Mouse (Mus musculus): ENCODE measurements around the gene Icam2. TPM values are rescaled to one million over a fixed set of nuclear protein-coding genes. Genes with fewer than 3 reads are reported as not detected.
A peak's percentile ranks its signal among the peaks of the same experiment; 100 is the strongest.

Icam2 gene
- total and polyA plus RNA-seq, 3 experiments = 15.3 to 40.1 (median 26.7) TPM

GRCm38 (mm10) chr11:106359350-106359749 is 28.5 kb downstream of the Icam2 start:
- no peak overlapping the region for H3K9ac ChIP-seq (ENCODE audit: insufficient read depth, low read depth)
- peaks cover 48% of the 10 kb centered on the region for H3K27me3 ChIP-seq (replicated peaks)
- dilution Hi-C loops (cut with MboI; ENCODE audit: extremely low pct_ligation_motif_present, extremely low pct_unique_long_range_greater_than_20kb, low sequenced_read_pairs) = no loop called here
- in situ Hi-C loops (cut with MboI; ENCODE audit: low pct_ligation_motif_present, low pct_unique_long_range_greater_than_20kb, low sequenced_read_pairs) = no loop called here
- H3K4me3 ChIP-seq (replicated peaks in 1 of 3; ENCODE audit: low read depth in 2 of 3, low read length in 2 of 3, poor library complexity in 1 of 3) = no peak overlapping the region
- no peak overlapping the region for H3K4me2 ChIP-seq (ENCODE audit: insufficient read depth, low read depth, poor library complexity, severe bottlenecking)
- H3K9me3 ChIP-seq (replicated peaks; ENCODE audit: low read length) = no peaks in the 10 kb centered on the region
- peaks cover 5% of the 10 kb centered on the region in 2 experiments; a peak in 3 of 4 replicates for H3K4me1 ChIP-seq (ENCODE audit: control insufficient read depth in 1 of 2, insufficient read depth in 2 of 2)
- no peaks in the 10 kb centered on the region for H3K36me3 ChIP-seq (replicated peaks in 1 of 2; ENCODE audit: control insufficient read depth in 1 of 2, insufficient read depth in 1 of 2, low read length in 1 of 2)
- peak; percentile 65 for DNase-seq (ENCODE audit: extremely low read depth)
- no peaks in the 10 kb centered on the region for H3K79me2 ChIP-seq (replicated peaks; ENCODE audit: control insufficient read depth, extremely low read depth, insufficient read depth, poor library complexity, severe bottlenecking)
- TF ChIP-seq MAZ (IDR thresholded peaks at IDR 0.05; ENCODE audit: low read depth, low read length) (no peak), ZNF384 (IDR thresholded peaks at IDR 0.05; ENCODE audit: low read depth, low read length) (no peak), ZMIZ1 (IDR thresholded peaks at IDR 0.05; ENCODE audit: low read depth, low read length) (no peak), EP300 (IDR thresholded peaks at IDR 0.05; ENCODE audit: low read length) (no peak), USF1 (IDR thresholded peaks at IDR 0.05; ENCODE audit: low read depth, low read length) (no peak), TBP (conservative IDR thresholded peaks at IDR 0.05; ENCODE audit: low read depth, low read length) (no peak), JUN (IDR thresholded peaks at IDR 0.05; ENCODE audit: insufficient read depth, low read depth, low read length) (no peak), USF2 (conservative IDR thresholded peaks at IDR 0.05; ENCODE audit: low read depth, low read length) (no peak), RAD21 (IDR thresholded peaks at IDR 0.05; ENCODE audit: low read depth, low read length) (peak; percentile 60), MAFK (IDR thresholded peaks at IDR 0.05; ENCODE audit: insufficient replicate concordance, low read length) (no peak), ETS1 (conservative IDR thresholded peaks at IDR 0.05; ENCODE audit: low read depth, low read length) (no peak), IRF4 (IDR thresholded peaks at IDR 0.05; ENCODE audit: low read depth, low read length) (0 out of 2 replicates have a peak, but pooled peaks have one; percentile 35), CHD1 (IDR thresholded peaks at IDR 0.05; ENCODE audit: low read depth, low read length) (no peak), E2F4 (IDR thresholded peaks at IDR 0.05; ENCODE audit: insufficient replicate concordance, low read depth, low read length) (no peak), MYC (IDR thresholded peaks at IDR 0.05; ENCODE audit: low read depth, low read length) (no peak), SIN3A (IDR thresholded peaks at IDR 0.05; ENCODE audit: low read length) (no peak), BHLHE40 (IDR thresholded peaks at IDR 0.05; ENCODE audit: low read depth, low read length) (0 out of 2 replicates have a peak, but pooled peaks have one; percentile 32), SMC3 (IDR thresholded peaks at IDR 0.05; ENCODE audit: low read depth, low read length) (peak; percentile 76), KAT2A (IDR thresholded peaks at IDR 0.05; ENCODE audit: insufficient replicate concordance, low read length) (no peak), CTCF (conservative IDR thresholded peaks at IDR 0.05 in 1 of 2, IDR thresholded peaks at IDR 0.05 in 1 of 2; ENCODE audit: low read depth in 2 of 2, low read length in 2 of 2) (peak; percentile 48 to 83), CHD2 (IDR thresholded peaks at IDR 0.05; ENCODE audit: low read length) (no peak), HCFC1 (IDR thresholded peaks at IDR 0.05; ENCODE audit: low read depth, low read length) (no peak), POLR2A (IDR thresholded peaks at IDR 0.05; ENCODE audit: low read depth, low read length) (no peak), POLR2AphosphoS2 (IDR thresholded peaks at IDR 0.05; ENCODE audit: low read depth, low read length) (no peak)
- no peak overlapping the region for H3K27ac ChIP-seq (ENCODE audit: insufficient read depth, low read depth)
